Mouse (Mus musculus) forebrain, embryonic 15.5 days (tissue): Measurements from ENCODE around the gene Stat6. TPM values are rescaled to one million over a fixed set of nuclear protein-coding genes. Genes with fewer than 3 reads are reported as not detected.

Source experiments
- ATAC-seq: fragments of 200-750 bp; cut with Nextera tagmentation; replicated peaks from 2 replicates; pipeline ENCODE4 v1.8.0; 2017; ENCODE audit warnings: mild to moderate bottlenecking, moderate TSS enrichment, moderate library complexity
- H3K27ac ChIP-seq: fragments of 300-500 bp; sonication (generic); replicated peaks from 2 replicates; pipeline ENCODE4 v1.5.1; 2015; ENCODE audit warnings: mild to moderate bottlenecking, inconsistent platforms
- H3K27me3 ChIP-seq: fragments of 300-500 bp; sonication (generic); 2 replicates; pipeline ENCODE4 v1.6.1; 2015; ENCODE audit warnings: inconsistent platforms
- H3K36me3 ChIP-seq: fragments of 300-500 bp; sonication (generic); 2 replicates; pipeline ENCODE4 v1.6.1; 2015; ENCODE audit warnings: mild to moderate bottlenecking, inconsistent platforms
- H3K4me1 ChIP-seq: fragments of 300-500 bp; sonication (generic); 2 replicates; pipeline ENCODE4 v1.6.1; 2015; ENCODE audit warnings: inconsistent platforms
- H3K4me2 ChIP-seq: fragments of 300-500 bp; sonication (generic); replicated peaks from 2 replicates; pipeline ENCODE4 v1.6.1; 2015; ENCODE audit warnings: mild to moderate bottlenecking, inconsistent platforms
- H3K4me3 ChIP-seq: fragments of 300-500 bp; sonication (generic); 2 replicates; pipeline ENCODE4 v1.5.1; 2015; ENCODE audit warnings: mild to moderate bottlenecking, inconsistent platforms
- H3K9ac ChIP-seq: fragments of 300-500 bp; sonication (generic); replicated peaks from 2 replicates; pipeline ENCODE4 v1.6.1; 2015; ENCODE audit warnings: mild to moderate bottlenecking, inconsistent platforms
- H3K9me3 ChIP-seq: fragments of 300-500 bp; sonication (generic); 2 replicates; pipeline ENCODE4 v1.6.1; 2016; ENCODE audit warnings: inconsistent platforms
- WGBS: fragments of 180-500 bp; shearing (Covaris S2); methylation state at CpG from one replicate; pipeline ENCODE4 v1.1.7; 2015; ENCODE audit warnings: mixed read lengths; 5-methylcytosine and 5-hydroxymethylcytosine counted together
- polyA plus RNA-seq: library from polyadenylated mRNA; unstranded; fragments of >200 nt; fragmentation: Nextera tagmentation; extraction: Ambion mirVana; gene quantifications from 2 replicates; pipeline ENCODE4 v1.2.1, GENCODE M21; 2015

Gene Stat6
- polyA plus RNA-seq, 1 experiment from 2014 or later, result 3.4 TPM

DNA sequence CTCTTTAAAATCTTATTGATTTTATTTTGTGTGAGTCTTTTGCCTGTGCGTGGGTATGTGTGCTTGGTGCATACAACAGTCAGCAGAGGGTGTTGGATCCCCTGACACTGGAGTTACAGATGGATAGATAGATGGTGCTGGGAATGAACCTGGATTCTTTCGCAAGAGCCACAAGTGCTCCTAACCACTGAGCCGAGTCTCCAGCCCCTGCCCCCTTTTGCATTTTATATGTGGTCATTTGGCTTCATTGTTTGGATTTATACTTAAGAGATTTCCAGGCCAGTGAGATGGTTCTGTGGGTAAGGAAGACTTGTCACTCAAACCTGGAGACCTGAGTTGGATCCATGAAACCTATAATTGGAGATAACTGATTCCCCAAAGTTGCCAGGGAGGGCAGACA lies 37.1 kb downstream of the Stat6 start:
- Histone ChIP-seq H3K4me3 (no peak overlapping the region), H3K27ac (no peak overlapping the region), H3K27me3 (no peaks in the 10 kb centered on the region), H3K4me2 (no peak overlapping the region), H3K9ac (no peak overlapping the region), H3K9me3 (no peaks in the 10 kb centered on the region), H3K36me3 (no peaks in the 10 kb centered on the region), H3K4me1 (peaks cover 19% of the 10 kb centered on the region)
- WGBS, result 91% methylated on average over 3 of the region's 3 CpGs
- no peak for ATAC-seq

DNA sequence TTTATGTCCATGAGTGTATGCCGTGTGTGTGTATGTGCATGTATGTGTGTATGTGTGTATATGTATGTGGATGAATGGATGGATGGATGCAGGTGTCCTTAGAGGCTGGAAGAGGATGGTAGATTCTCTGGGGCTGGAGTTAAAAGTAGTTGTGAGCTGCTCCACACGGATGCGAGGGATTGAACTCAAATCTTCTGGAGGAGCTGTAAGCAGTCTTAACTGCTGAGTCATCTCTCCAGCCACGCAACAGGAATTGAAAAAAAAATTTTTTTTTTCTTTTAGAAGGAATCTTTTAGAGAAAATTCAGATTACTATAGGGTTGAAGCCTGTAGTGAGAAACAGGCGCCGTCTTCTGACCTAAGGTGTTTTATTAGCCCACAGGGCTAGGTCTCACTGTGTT lies 40.1 kb downstream of the Stat6 start:
- H3K4me2 ChIP-seq, result no peak overlapping the region
- H3K27me3 ChIP-seq, result no peaks in the 10 kb centered on the region
- H3K9ac ChIP-seq, result no peak overlapping the region
- no peaks in the 10 kb centered on the region for H3K36me3 ChIP-seq
- peaks cover 8% of the 10 kb centered on the region for H3K4me1 ChIP-seq
- no peak overlapping the region for H3K27ac ChIP-seq
- no peak overlapping the region for H3K4me3 ChIP-seq
- no peaks in the 10 kb centered on the region for H3K9me3 ChIP-seq
- no peak for ATAC-seq
- WGBS, result 90% methylated on average over 6 of the region's 6 CpGs

DNA sequence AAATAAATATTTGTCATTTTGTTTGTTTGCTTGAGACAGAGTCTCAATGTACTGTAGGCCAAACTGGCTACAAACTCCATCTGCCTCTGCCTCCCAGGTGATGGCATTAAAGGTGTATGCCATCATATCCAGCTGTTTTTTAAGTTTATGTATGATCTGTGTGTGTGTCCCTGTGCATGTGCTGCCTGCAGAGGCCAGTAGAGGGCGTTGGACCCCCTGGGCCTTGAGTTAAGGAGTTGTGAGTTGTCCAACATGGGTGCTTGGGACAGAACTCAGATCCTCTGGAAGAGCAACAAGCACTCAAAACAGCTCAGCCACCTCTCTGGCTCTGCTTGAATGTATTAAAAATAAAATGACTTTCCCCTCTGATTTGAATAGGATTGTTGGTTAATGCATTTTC lies 48.3 kb downstream of the Stat6 start:
- H3K4me3 ChIP-seq, result no peak overlapping the region
- H3K9ac ChIP-seq, result no peak overlapping the region
- H3K4me2 ChIP-seq, result no peak overlapping the region
- peaks cover 4% of the 10 kb centered on the region for H3K36me3 ChIP-seq
- WGBS, result 33% methylated on average over 1 of the region's 1 CpGs
- no peak overlapping the region for H3K27ac ChIP-seq
- H3K9me3 ChIP-seq, result no peaks in the 10 kb centered on the region
- no peak for ATAC-seq
- H3K27me3 ChIP-seq, result no peaks in the 10 kb centered on the region
- H3K4me1 ChIP-seq, result no peaks in the 10 kb centered on the region

DNA sequence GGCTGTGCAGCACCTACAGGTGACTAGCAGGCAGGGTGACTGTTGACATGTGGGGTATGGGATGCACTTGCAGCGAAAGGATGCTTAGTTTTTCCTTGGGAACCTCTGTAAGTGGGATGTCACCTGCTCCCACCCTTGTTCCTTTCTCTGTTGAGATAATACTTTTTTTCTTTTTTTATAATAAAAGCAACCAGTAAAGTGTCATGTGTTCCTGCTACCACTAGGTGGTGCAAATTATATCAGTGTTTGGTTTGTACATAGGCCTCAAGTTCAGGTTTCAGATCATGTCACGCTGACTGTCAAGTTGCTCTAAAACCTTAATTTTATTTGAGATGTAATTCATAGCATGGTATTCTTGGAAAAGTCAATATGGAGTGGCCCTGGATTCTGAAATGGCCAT lies 51.9 kb downstream of the Stat6 start:
- WGBS, result 53% methylated on average over 2 of the region's 2 CpGs
- no peaks in the 10 kb centered on the region for H3K4me1 ChIP-seq
- no peak overlapping the region for H3K27ac ChIP-seq
- no peak overlapping the region for H3K9ac ChIP-seq
- H3K4me3 ChIP-seq, result no peak overlapping the region
- H3K36me3 ChIP-seq, result peaks cover 9% of the 10 kb centered on the region
- no peaks in the 10 kb centered on the region for H3K9me3 ChIP-seq
- H3K27me3 ChIP-seq, result no peaks in the 10 kb centered on the region
- H3K4me2 ChIP-seq, result no peak overlapping the region
- no peak for ATAC-seq

DNA sequence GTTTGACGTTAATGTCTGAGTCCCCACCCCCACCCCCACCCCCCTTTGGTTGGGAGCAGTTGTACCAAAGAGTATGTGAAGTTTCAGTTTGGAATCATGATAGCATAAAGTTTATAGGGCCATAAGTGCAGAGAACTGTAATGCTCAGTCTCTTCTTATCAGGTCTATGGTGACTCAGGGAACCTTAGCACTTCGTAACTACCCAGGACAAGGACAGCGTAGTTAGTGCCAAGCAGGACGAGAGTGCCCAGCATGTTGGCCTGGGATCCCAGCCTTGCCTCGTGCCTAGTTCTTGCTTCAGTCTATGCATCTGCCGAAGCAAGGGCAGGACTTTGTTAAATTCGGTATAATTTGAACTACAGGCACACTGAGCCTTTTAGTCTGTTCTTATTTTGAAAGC lies 53.0 kb downstream of the Stat6 start:
- Histone ChIP-seq H3K4me1 (no peaks in the 10 kb centered on the region), H3K36me3 (peaks cover 9% of the 10 kb centered on the region), H3K27me3 (no peaks in the 10 kb centered on the region), H3K9ac (no peak overlapping the region), H3K27ac (no peak overlapping the region), H3K4me2 (no peak overlapping the region), H3K9me3 (no peaks in the 10 kb centered on the region), H3K4me3 (no peak overlapping the region)
- no peak for ATAC-seq
- 94% methylated on average over 7 of the region's 7 CpGs for WGBS

DNA sequence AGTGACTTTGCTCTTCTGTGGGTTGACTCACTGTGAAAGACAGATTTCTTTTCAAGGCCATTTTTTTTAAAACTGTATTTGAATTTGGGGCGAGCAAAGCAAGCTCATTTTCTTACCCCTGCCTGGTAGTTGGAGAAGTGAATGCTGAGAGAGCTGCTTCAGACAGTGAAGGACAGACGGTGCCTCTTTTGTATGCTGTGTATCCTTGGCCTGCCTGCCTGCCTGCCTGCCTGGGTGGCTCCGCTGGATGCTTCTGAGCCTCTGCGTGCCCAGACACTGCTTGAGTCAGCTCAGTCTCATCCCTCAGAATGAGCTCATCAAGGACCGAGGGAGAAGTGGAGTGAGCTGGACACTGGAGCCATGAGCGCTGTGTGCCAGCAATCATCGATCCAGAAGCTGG lies 56.2 kb downstream of the Stat6 start:
- no peak for ATAC-seq
- H3K27me3 ChIP-seq, result no peaks in the 10 kb centered on the region
- WGBS, result 92% methylated on average over 7 of the region's 7 CpGs
- H3K9me3 ChIP-seq, result no peaks in the 10 kb centered on the region
- no peaks in the 10 kb centered on the region for H3K4me1 ChIP-seq
- H3K4me2 ChIP-seq, result no peak overlapping the region
- peaks cover 6% of the 10 kb centered on the region; the same call in 1 of the 2 replicates for H3K36me3 ChIP-seq
- H3K4me3 ChIP-seq, result no peak overlapping the region
- H3K27ac ChIP-seq, result no peak overlapping the region
- H3K9ac ChIP-seq, result no peak overlapping the region

DNA sequence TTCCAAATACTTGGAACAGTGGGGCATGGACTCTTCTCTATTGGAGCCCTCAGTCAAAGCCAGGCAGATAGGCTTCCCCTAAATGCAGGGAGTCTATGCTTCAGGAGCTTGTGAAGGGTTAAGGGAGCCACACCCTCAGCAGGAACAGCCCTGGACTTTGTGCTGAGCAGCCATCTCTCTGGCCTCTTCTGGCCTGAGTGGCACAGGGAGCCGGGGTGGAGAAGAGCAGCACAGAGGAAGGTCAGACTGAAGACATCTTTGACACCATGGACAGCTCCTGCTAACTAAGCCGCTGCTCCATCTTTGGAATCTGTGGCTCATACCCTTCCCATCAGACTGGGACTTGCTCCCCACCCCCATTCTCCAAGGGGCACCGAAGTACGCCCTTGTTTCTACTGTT lies 60.5 kb downstream of the Stat6 start:
- WGBS, result 46% methylated on average over 4 of the region's 4 CpGs

DNA sequence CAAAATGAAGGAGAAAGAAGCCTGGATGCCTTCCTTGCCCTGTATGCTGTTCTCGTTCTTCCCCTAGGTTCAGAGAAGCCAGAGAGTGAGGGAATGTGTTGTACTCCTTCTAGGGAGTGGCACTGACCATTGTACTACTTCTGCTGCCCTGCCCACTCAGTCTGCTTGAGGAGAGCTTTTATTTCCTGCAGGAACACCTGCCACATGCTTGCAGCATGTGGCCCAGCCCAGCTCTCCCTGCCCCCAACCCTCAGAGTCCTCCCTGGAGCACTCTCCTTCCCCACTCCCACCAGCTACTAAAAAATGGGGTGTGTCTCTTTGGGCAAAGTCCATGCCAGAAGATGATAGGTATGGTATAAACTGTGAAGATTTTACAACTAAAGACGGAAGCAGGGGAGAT lies 61.5 kb downstream of the Stat6 start:
- Histone ChIP-seq H3K9ac (no peak overlapping the region), H3K36me3 (no peaks in the 10 kb centered on the region), H3K27me3 (no peaks in the 10 kb centered on the region), H3K27ac (no peak overlapping the region), H3K4me1 (no peaks in the 10 kb centered on the region), H3K4me3 (no peak overlapping the region), H3K4me2 (no peak overlapping the region), H3K9me3 (no peaks in the 10 kb centered on the region)
- 61% methylated on average over 2 of the region's 2 CpGs for WGBS
- ATAC-seq, result no peak

More for the DNA sequence above, 60.5 kb downstream of the Stat6 start:
- Histone ChIP-seq H3K4me2 (no peak overlapping the region), H3K9ac (no peak overlapping the region), H3K27me3 (no peaks in the 10 kb centered on the region), H3K4me1 (no peaks in the 10 kb centered on the region), H3K4me3 (no peak overlapping the region), H3K36me3 (no peaks in the 10 kb centered on the region), H3K27ac (no peak overlapping the region), H3K9me3 (no peaks in the 10 kb centered on the region)
- no peak for ATAC-seq

DNA sequence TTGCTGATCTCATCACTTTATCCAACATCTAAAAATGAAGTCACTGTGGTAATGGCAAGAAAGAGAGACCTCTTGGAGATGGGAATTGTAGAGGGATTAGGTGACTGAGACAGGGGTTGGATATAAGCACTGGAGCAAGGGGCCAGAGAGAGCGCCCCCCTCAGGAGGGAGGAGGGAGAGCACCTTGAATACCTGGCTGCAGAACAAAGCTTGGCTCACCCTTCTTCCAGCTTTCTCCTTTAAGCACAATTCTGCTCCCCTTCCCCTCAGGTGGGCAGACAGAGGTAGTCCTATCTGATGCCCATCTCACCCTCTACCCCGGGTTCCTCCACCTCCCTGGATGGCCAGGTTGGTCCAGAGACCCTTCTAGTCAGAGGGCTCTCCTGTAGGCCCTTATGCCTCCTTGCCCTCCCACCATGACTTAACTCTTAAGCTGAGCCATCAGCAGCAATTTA lies 62.0 kb downstream of the Stat6 start, which contains the start of gene Myo1a:
Gene Myo1a, plus strand, starts transcription at position 405 of the 455 bp plus-strand sequence.
- Histone ChIP-seq H3K36me3 (no peaks in the 10 kb centered on the region), H3K9me3 (no peaks in the 10 kb centered on the region), H3K9ac (no peak within 1 kb of the TSS), H3K27me3 (no peaks in the 10 kb centered on the region), H3K27ac (no peak within 1 kb of the TSS), H3K4me1 (no peaks in the 10 kb centered on the region), H3K4me3 (no peak within 1 kb of the TSS), H3K4me2 (no peak within 1 kb of the TSS)
- 75% methylated on average over 2 of the region's 2 CpGs for WGBS
- no peak for ATAC-seq

DNA sequence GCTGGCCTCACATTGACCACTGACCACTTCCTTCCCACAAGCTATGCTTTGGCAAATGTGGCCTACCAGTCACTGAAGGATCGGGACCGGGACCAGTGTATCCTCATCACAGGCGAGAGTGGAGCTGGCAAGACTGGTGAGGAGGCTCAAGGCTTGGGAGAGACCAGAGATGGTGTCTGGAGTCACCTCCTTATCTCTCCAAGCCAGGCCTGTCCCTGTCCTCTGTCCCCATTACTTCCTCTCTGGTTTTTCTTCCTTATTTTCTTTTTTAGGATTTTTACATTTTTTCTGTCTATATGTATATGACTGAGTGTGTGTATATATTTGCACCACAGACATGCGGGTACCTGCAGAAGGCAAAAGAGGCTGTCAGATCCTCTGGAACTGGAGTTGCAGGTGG lies 63.0 kb downstream of the Stat6 start:
- WGBS, result 93% methylated on average over 4 of the region's 4 CpGs
- no peak overlapping the region for H3K27ac ChIP-seq
- H3K9ac ChIP-seq, result no peak overlapping the region
- no peak overlapping the region for H3K4me3 ChIP-seq
- H3K27me3 ChIP-seq, result no peaks in the 10 kb centered on the region
- H3K9me3 ChIP-seq, result no peaks in the 10 kb centered on the region
- H3K4me1 ChIP-seq, result no peaks in the 10 kb centered on the region
- H3K4me2 ChIP-seq, result no peak overlapping the region
- no peak for ATAC-seq
- H3K36me3 ChIP-seq, result no peaks in the 10 kb centered on the region

DNA sequence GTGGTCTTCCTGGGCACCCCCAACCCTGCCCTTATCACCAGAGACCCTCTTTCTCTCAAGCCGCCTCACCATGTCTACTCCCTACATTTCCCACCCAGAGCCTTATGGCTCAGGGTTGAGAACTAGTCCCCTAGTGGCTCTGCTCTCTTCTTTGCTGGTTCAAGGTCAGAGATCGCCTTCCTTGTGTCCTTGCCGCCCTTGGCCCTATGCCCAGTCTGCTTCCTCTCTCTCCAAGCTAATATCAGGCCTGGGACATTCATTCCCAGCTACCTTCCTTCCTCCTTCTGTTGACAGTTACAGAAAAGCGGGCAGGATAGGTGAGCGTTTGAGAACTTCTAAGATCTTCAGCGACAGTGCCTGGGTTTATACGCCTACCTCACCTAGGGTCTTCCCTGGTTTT lies 64.9 kb downstream of the Stat6 start:
- Histone ChIP-seq H3K4me1 (no peaks in the 10 kb centered on the region), H3K27ac (no peak overlapping the region), H3K4me2 (no peak overlapping the region), H3K9ac (no peak overlapping the region), H3K27me3 (no peaks in the 10 kb centered on the region), H3K4me3 (no peak overlapping the region), H3K36me3 (no peaks in the 10 kb centered on the region), H3K9me3 (no peaks in the 10 kb centered on the region)
- no peak for ATAC-seq
- WGBS, result 89% methylated on average over 7 of the region's 7 CpGs

DNA sequence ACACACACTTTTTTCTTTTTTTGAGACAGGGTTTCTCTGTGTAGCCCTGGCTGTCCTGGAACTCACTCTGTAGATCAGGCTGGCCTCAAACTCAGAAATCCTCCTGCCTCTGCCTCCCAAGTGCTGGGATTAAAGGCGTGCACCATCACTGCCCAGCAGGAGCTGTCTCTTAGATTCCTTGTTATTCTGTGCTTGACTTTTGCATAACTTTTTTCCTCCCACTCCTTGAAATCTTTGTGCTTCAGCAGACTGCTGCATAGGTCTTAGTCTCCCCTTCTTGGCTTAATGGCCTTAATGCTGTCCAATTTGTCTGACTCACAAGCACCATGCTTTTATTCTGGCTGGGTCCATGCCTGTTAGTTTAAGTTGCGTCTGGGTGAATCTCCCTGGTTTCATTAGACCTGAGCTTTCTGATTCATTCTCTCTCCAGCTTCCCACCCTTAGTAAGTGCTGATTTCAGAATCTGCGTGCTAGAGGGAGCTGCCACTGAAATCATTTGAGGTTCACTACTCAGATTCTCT lies 66.1 kb downstream of the Stat6 start:
- 76% methylated on average over 3 of the region's 3 CpGs for WGBS
- Histone ChIP-seq H3K4me3 (no peak overlapping the region), H3K4me2 (no peak overlapping the region), H3K9me3 (no peaks in the 10 kb centered on the region), H3K4me1 (no peaks in the 10 kb centered on the region), H3K27me3 (no peaks in the 10 kb centered on the region), H3K27ac (no peak overlapping the region), H3K9ac (no peak overlapping the region), H3K36me3 (no peaks in the 10 kb centered on the region)
- no peak for ATAC-seq

DNA sequence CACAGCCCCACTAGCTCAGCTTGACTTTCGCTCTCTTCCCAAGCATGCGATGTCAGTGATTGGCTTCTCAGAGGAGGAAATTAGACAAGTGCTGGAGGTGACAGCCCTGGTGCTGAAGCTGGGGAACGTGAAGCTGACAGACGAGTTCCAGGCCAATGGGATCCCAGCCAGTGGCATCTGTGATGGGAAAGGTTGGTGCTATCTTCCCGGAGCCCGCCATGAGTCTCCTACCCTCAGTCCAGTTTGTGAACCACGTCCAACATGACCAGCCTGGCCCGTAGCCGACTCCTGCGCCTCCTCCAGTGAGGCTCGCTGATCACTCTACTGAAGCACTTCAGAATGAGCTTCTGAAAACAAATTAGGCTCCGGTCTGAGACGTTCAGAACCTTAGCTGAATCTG lies 67.5 kb downstream of the Stat6 start:
- Histone ChIP-seq H3K27me3 (no peaks in the 10 kb centered on the region), H3K9me3 (no peaks in the 10 kb centered on the region), H3K4me3 (no peak overlapping the region), H3K4me1 (no peaks in the 10 kb centered on the region), H3K27ac (no peak overlapping the region), H3K36me3 (no peaks in the 10 kb centered on the region), H3K4me2 (no peak overlapping the region), H3K9ac (no peak overlapping the region)
- WGBS, result 83% methylated on average over 13 of the region's 13 CpGs
- ATAC-seq, result no peak
